Mouse (Mus musculus) monocyte, adult 2 months (primary cell): Measurements from ENCODE around the gene Rita1.

Source experiments
- DNase-seq, 2 experiments: peaks; one replicate each; pipeline ENCODE4 v3.0.0; 2022; ENCODE audit warnings: low spot score in 2 of 2, low read depth in 1 of 2

Gene Rita1

GRCm38 (mm10) chr5:120574469-120575063 is 37.8 kb downstream of the Rita1 start:
- DNase-seq = no peak

DNA sequence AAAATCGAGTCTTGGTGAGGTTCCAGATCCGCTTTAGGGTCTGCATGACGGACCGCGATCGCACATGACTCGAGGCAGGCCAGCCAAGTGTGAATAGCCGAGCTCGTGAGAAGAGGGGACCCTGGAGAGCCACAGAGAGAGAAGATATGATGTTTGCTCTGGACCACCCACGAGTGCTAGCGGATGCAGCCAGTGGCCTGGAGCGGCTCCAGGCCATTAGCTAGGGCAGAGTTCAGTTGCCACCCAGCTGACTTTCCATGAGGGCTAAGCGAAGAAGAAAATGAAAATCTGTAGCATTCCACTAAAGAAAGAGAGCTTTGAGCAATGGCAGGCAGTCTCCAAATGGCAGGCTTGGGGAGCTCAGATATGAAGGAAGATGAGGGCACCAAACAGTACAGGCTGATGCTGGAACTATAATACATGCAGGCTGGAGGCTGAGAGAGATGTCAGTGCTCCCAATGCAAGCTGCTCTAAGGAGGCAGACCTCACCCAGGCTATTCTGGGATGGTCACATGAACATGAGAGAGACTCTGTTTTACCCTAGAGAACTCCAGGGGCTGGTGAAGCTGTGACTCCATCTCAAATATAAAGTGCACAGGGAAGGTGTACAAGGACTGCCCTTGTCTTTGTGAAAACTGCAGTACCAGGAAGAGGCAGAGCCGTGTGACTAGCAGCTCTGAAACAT is 41.2 kb downstream of the Rita1 start:
- DNase-seq = no peak

DNA sequence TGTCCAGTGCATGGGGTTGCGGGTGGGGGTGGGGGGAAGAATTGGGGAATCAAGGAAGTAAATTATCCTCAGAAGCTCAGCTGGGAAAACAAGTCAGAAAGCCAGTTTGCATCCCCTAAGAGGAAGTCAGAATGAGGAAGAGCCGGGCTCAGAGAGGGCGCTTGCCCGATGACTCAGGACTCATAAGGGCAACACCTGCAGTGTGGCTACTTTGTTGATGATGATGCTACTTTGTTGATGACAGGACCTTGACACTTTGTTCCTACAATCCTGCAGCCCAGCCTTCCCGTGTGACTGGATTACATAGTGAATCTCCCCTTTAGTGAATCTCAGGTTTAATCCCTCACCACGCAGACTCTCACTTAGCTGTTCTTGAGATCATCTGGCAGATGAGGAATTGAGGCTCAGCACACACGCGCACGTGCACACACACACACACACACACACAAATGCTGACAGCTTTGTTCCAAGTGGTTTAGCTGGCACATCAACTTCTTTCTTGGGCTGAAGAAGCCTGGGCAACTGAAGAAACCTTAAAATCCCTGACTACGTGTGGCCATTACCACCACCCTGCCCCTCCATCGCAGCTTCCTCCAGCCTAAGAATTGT is 42.0 kb downstream of the Rita1 start:
- peak; percentile 45 to 66 for DNase-seq

DNA sequence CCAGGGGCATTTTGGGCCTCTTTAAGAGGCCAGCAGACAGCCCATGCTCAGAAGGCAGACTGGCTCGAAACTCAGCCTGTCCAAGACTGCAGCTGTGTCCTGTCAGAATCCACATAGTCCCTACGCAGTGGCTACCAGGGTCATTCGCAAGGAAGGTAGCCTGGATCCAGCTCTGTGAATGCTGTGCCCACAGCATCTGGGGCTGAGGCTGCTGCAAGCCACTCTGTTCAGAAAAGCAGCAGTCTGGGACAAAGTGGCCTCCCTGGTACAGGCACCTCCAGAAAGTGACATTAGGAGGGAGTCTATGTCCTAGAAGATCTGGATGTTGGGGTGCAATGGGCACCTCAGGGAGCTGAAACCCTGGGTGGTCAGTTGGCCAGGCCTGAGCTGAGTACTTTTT is 42.6 kb downstream of the Rita1 start:
- DNase-seq = no peak

GRCm38 (mm10) chr5:120568964-120569363 is 43.4 kb downstream of the Rita1 start:
- no peak for DNase-seq

GRCm38 (mm10) chr5:120568336-120568768 is 44.0 kb downstream of the Rita1 start:
- DNase-seq = no peak

GRCm38 (mm10) chr5:120567761-120568211 is 44.6 kb downstream of the Rita1 start:
- no peak for DNase-seq

- no peak for DNase-seq
These were observed 45.1 kb downstream of the Rita1 start for GRCm38 (mm10) chr5:120567253-120567701.

GRCm38 (mm10) chr5:120566681-120567252 is 45.6 kb downstream of the Rita1 start:
- DNase-seq = no peak

DNA sequence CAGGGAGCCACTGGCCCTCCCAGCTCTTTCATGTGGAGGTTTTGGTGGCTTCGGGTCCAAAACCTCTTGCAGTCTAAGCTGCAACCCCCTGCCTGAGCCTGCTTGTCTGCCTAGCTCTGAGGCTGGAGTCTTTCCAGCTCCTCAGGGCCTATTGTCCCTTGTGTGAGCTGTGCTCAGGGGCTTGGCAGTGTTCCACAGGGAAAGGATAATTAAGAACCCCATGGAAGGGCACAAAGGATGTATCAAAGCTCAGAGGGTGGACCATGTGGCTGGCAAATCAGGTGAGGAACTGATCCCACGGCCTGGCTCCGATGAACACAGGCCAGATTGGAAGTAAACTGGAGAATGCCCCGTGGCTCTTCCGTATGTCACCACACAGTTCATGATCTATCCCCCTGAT is 46.3 kb downstream of the Rita1 start:
- no peak for DNase-seq

- DNase-seq = no peak
These were observed 47.1 kb downstream of the Rita1 start for GRCm38 (mm10) chr5:120565171-120565905.

- DNase-seq = no peak
These were observed 48.5 kb downstream of the Rita1 start for GRCm38 (mm10) chr5:120563914-120564311.

DNA sequence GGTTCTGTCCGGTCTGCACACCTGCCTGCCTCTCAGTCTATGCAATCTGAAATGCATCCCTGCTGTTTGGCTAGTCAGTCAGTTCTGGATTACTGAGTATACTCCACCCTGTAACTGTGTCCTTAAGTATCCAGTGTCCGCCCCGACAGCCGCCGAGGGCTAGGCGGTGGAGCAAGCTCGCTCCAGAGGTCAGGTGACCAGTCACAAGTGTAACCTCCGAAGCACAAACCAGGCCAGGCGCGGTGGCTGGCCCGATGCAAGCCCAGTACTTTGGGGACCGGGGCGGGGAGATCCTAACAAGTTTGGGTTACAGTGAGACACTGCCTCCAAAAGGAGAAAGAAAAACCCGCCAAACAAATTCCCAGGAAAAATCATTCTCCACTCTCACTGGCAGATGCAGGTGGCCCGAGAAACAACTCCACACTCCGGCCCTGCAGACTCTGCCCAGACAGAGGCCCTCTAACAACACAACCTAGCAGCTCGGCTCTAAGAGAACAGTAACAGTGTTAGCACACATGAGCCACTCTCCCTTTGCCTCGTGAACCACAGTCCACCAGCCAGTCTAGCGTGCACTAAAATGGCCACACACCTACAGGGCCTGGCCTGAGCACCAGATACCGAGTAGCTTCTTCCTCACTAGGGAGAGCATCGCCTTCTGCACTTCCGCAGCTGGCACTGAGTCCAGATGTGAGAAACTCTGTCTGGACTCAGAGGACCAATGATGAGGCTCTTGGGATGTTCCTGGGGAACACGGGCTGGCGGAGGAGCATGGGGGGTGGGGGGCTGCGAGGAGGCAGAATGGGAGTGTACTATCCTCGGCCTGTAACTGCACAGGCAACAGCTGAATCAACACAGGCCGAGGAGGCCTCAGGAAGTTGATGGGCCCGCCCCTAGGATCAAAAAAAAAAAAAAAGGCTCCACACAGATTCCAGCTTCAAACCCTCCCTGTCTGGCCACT is 49.2 kb downstream of the Rita1 start:
- no peak for DNase-seq

GRCm38 (mm10) chr5:120560616-120561311 is 51.6 kb downstream of the Rita1 start:
- no peak for DNase-seq

- no peak for DNase-seq
These were observed 52.2 kb downstream of the Rita1 start for GRCm38 (mm10) chr5:120560129-120560615.

DNA sequence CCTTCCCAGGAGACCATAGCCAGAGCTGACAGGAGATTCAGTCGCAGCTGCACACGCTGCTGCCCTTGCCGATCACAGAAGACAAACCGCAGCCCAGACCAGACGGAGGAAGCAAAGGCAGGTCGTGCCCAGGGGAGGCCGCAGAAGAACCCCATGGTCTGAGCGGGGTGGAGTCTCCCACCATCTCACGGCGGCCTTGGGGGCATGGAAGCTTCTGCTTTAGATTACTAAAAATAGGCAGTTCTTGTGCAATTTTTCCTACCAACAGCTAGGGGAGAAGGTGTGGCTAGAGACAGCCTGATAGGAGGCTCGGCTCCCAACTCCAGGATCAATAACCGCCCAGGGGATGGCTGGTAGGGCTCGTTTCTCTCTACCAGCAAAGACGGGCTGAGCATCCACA is 53.6 kb downstream of the Rita1 start:
- peak; percentile 53 to 67 for DNase-seq

GRCm38 (mm10) chr5:120558041-120558440 is 54.3 kb downstream of the Rita1 start:
- DNase-seq = no peak

DNA sequence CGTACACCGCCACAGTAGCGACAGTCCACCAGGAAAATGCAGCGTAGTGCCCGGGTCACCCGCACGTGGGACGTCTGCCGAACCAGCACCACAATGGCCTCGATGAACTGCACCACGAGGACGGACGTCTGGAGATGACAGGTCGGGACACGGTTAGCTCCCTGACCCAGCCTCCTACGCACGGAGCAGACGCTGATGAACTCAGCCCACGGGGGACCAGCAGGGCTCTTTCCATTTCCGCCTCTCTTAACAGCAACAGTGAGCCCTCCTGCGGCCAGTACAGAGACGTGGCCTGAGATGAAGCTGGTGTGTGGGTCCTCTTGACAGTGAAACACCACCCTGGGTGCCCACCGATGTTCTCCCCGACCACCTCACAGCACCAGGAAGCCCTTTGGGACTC is 56.5 kb downstream of the Rita1 start:
- DNase-seq = no peak

DNA sequence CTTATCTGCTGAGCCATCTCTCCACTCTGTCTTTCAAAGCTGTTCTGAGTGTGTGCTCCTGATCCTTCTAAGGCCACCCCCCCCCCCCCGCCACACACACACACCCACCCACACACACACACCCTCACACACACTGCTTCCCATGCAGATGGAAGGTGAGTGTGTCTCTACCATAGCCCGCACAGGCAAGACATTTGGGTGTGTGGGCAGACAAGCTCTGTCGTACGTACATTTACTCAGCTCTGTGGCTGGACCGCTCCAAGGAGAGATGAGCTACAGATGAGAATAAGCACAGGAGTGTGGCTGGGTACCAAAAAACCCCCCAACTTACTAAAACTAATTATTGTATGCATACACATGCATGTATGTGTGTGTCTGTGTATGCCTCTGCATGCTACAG is 61.7 kb downstream of the Rita1 start:
- no peak for DNase-seq
